Mouse (Mus musculus): Measurements from ENCODE around the gene Klhdc8b. TPM values are rescaled to one million over a fixed set of nuclear protein-coding genes. Genes with fewer than 3 reads are reported as not detected.

Klhdc8b gene
- polyA plus RNA-seq (2015; fragmentation: Nextera tagmentation; extraction: Ambion mirVana) = 31.1 and 33.5 TPM in 2 replicates

GRCm38 (mm10) chr9:108461181-108461631 is at the start of gene Klhdc8b:
Gene Klhdc8b (minus strand): TSS chr9:108461581.
- DNase-seq (ENCODE audit: low spot score) (peak; percentile 41), ATAC-seq (replicated peaks; ENCODE audit: low FRiP score, low read depth) (peak; percentile 36; the same call in 1 of the 2 replicates)
- Histone ChIP-seq H3K4me1 (replicated peaks; ENCODE audit: insufficient read depth, low read length) (peaks cover 16% of the 10 kb centered on the region), H3K4me2 (ENCODE audit: low read length) (peak within 1 kb of the TSS; percentile 85), H3K9ac (ENCODE audit: low read depth, low read length) (peak within 1 kb of the TSS; percentile 84), H3K27ac (peak within 1 kb of the TSS; percentile 92), H3K27me3 (ENCODE audit: insufficient read depth, low read length) (no peaks in the 10 kb centered on the region), H3K9me3 (replicated peaks; ENCODE audit: low read length) (no peaks in the 10 kb centered on the region), H3K4me3 (replicated peaks; ENCODE audit: low read depth, low read length) (peak within 1 kb of the TSS; percentile 76), H3K36me3 (ENCODE audit: insufficient read depth, low read length) (peaks cover 28% of the 10 kb centered on the region; the same call in 1 of the 2 replicates)
- no peak for TF ChIP-seq CTCF (IDR thresholded peaks at IDR 0.05; ENCODE audit: low read depth)
- 13% methylated on average over 11 of the region's 11 CpGs for WGBS

GRCm38 (mm10) chr9:108508776-108509175 is 47.4 kb upstream of the Klhdc8b start:
- no peak for TF ChIP-seq CTCF (IDR thresholded peaks at IDR 0.05; ENCODE audit: low read depth)
- peak overlapping the region; percentile 58 for H3K4me3 ChIP-seq (replicated peaks; ENCODE audit: low read depth, low read length)
- peak overlapping the region; percentile 66 for H3K4me2 ChIP-seq (ENCODE audit: low read length)
- H3K9me3 ChIP-seq (replicated peaks; ENCODE audit: low read length) = no peaks in the 10 kb centered on the region
- H3K36me3 ChIP-seq (ENCODE audit: insufficient read depth, low read length) = peaks cover 29% of the 10 kb centered on the region
- H3K27me3 ChIP-seq (ENCODE audit: insufficient read depth, low read length) = no peaks in the 10 kb centered on the region
- DNase-seq (ENCODE audit: low spot score) (no peak), ATAC-seq (replicated peaks; ENCODE audit: low FRiP score, low read depth) (no peak)
- H3K4me1 ChIP-seq (replicated peaks; ENCODE audit: insufficient read depth, low read length) = peaks cover 10% of the 10 kb centered on the region
- H3K27ac ChIP-seq = no peak overlapping the region
- WGBS = 86% methylated on average over 7 of the region's 7 CpGs
- peak overlapping the region; percentile 73 for H3K9ac ChIP-seq (ENCODE audit: low read depth, low read length)

GRCm38 (mm10) chr9:108507619-108508434 is 46.4 kb upstream of the Klhdc8b start, which contains the start of gene Qars:
Gene Qars (plus strand): TSS chr9:108507706.
- Histone ChIP-seq H3K4me2 (ENCODE audit: low read length) (peak within 1 kb of the TSS; percentile 66), H3K4me1 (replicated peaks; ENCODE audit: insufficient read depth, low read length) (peaks cover 10% of the 10 kb centered on the region), H3K27ac (peak within 1 kb of the TSS; percentile 85), H3K4me3 (replicated peaks; ENCODE audit: low read depth, low read length) (peak within 1 kb of the TSS; percentile 58), H3K36me3 (ENCODE audit: insufficient read depth, low read length) (peaks cover 24% of the 10 kb centered on the region), H3K9me3 (replicated peaks; ENCODE audit: low read length) (no peaks in the 10 kb centered on the region), H3K9ac (ENCODE audit: low read depth, low read length) (peak within 1 kb of the TSS; percentile 73), H3K27me3 (ENCODE audit: insufficient read depth, low read length) (no peaks in the 10 kb centered on the region)
- under 1% methylated on average over 37 of the region's 37 CpGs for WGBS
- TF ChIP-seq CTCF (IDR thresholded peaks at IDR 0.05; ENCODE audit: low read depth) = no peak
- DNase-seq (ENCODE audit: low spot score) (peak; percentile 99), ATAC-seq (replicated peaks; ENCODE audit: low FRiP score, low read depth) (peak; percentile 96)

- Histone ChIP-seq H3K4me1 (replicated peaks; ENCODE audit: insufficient read depth, low read length) (peaks cover 10% of the 10 kb centered on the region), H3K27me3 (ENCODE audit: insufficient read depth, low read length) (no peaks in the 10 kb centered on the region), H3K4me3 (replicated peaks; ENCODE audit: low read depth, low read length) (no peak overlapping the region), H3K9me3 (replicated peaks; ENCODE audit: low read length) (no peaks in the 10 kb centered on the region), H3K9ac (ENCODE audit: low read depth, low read length) (no peak overlapping the region), H3K4me2 (ENCODE audit: low read length) (peak overlapping the region; percentile 66), H3K27ac (peak overlapping the region; percentile 85), H3K36me3 (ENCODE audit: insufficient read depth, low read length) (peaks cover 16% of the 10 kb centered on the region)
- DNase-seq (ENCODE audit: low spot score) (no peak), ATAC-seq (replicated peaks; ENCODE audit: low FRiP score, low read depth) (no peak)
- 89% methylated on average over 7 of the region's 7 CpGs for WGBS
- TF ChIP-seq CTCF (IDR thresholded peaks at IDR 0.05; ENCODE audit: low read depth) = no peak
Measured at GRCm38 (mm10) chr9:108506901-108507300, 45.5 kb upstream of the Klhdc8b start.

GRCm38 (mm10) chr9:108499943-108500342 is 38.6 kb upstream of the Klhdc8b start:
- H3K9ac ChIP-seq (ENCODE audit: low read depth, low read length) = no peak overlapping the region
- H3K4me3 ChIP-seq (replicated peaks; ENCODE audit: low read depth, low read length) = no peak overlapping the region
- peaks cover 70% of the 10 kb centered on the region for H3K36me3 ChIP-seq (ENCODE audit: insufficient read depth, low read length)
- DNase-seq (ENCODE audit: low spot score) = no peak
- H3K4me1 ChIP-seq (replicated peaks; ENCODE audit: insufficient read depth, low read length) = no peaks in the 10 kb centered on the region
- no peak overlapping the region for H3K4me2 ChIP-seq (ENCODE audit: low read length)
- 92% methylated on average over 15 of the region's 15 CpGs for WGBS
- no peak for ATAC-seq (replicated peaks; ENCODE audit: low FRiP score, low read depth)
- no peak overlapping the region for H3K27ac ChIP-seq
- TF ChIP-seq CTCF (IDR thresholded peaks at IDR 0.05; ENCODE audit: low read depth) = no peak
- H3K9me3 ChIP-seq (replicated peaks; ENCODE audit: low read length) = no peaks in the 10 kb centered on the region
- H3K27me3 ChIP-seq (ENCODE audit: insufficient read depth, low read length) = no peaks in the 10 kb centered on the region

- peaks cover 77% of the 10 kb centered on the region for H3K36me3 ChIP-seq (ENCODE audit: insufficient read depth, low read length)
- H3K4me2 ChIP-seq (ENCODE audit: low read length) = no peak overlapping the region
- WGBS = 97% methylated on average over 7 of the region's 7 CpGs
- H3K27me3 ChIP-seq (ENCODE audit: insufficient read depth, low read length) = no peaks in the 10 kb centered on the region
- H3K4me3 ChIP-seq (replicated peaks; ENCODE audit: low read depth, low read length) = no peak overlapping the region
- H3K4me1 ChIP-seq (replicated peaks; ENCODE audit: insufficient read depth, low read length) = no peaks in the 10 kb centered on the region
- no peaks in the 10 kb centered on the region for H3K9me3 ChIP-seq (replicated peaks; ENCODE audit: low read length)
- H3K27ac ChIP-seq = no peak overlapping the region
- ATAC-seq (replicated peaks; ENCODE audit: low FRiP score, low read depth) = no peak
- no peak for DNase-seq (ENCODE audit: low spot score)
- H3K9ac ChIP-seq (ENCODE audit: low read depth, low read length) = no peak overlapping the region
- no peak for TF ChIP-seq CTCF (IDR thresholded peaks at IDR 0.05; ENCODE audit: low read depth)
Measured at GRCm38 (mm10) chr9:108499231-108499630, 37.9 kb upstream of the Klhdc8b start.
